Mouse (Mus musculus) retina, postnatal 1 day (tissue): ENCODE measurements around the gene Glb1.
"Not testable (repeated sequence)": the region's sequence is repeated elsewhere in the genome, so short reads cannot be mapped to it uniquely, and the experiment has no call there.

Source experiments
- DNase-seq: peaks from one replicate; pipeline ENCODE4 v3.0.0-alpha.2; 2012

Gene Glb1

GRCm38 (mm10) chr9:114504816-114505215, 103.9 kb downstream of the Glb1 start, which contains the start of gene Ccr4:
Gene Ccr4, minus strand, starts transcription at chr9:114504916.
- no peak for DNase-seq

- no peak for DNase-seq
Measured at GRCm38 (mm10) chr9:114506564-114506963, 105.7 kb downstream of the Glb1 start.

- no peak for DNase-seq
Measured at GRCm38 (mm10) chr9:114507421-114507820, 106.5 kb downstream of the Glb1 start.

GRCm38 (mm10) chr9:114509785-114510184, 108.9 kb downstream of the Glb1 start:
- no peak for DNase-seq

- no peak for DNase-seq
Measured at GRCm38 (mm10) chr9:114512831-114513230, 112.0 kb downstream of the Glb1 start.

GRCm38 (mm10) chr9:114515364-114515763, 114.5 kb downstream of the Glb1 start, which contains the start of gene C130032M10Rik:
Gene C130032M10Rik, plus strand, starts transcription at chr9:114515697.
- no peak for DNase-seq

GRCm38 (mm10) chr9:114517924-114518497, 117.1 kb downstream of the Glb1 start:
- DNase-seq: no peak

- no peak for DNase-seq
Measured at GRCm38 (mm10) chr9:114518812-114519477, 118.1 kb downstream of the Glb1 start.

- not testable (repeated sequence) for DNase-seq
Measured at GRCm38 (mm10) chr9:114520529-114520928, 119.7 kb downstream of the Glb1 start.

- peak; percentile 38 for DNase-seq
Measured at GRCm38 (mm10) chr9:114522041-114522440, 121.2 kb downstream of the Glb1 start.

- no peak for DNase-seq
Measured at GRCm38 (mm10) chr9:114522501-114522900, 121.6 kb downstream of the Glb1 start.
